Mouse (Mus musculus) T-cell, adult 2 months (primary cell): ENCODE measurements around the gene Defa22.
"Not testable (repeated sequence)": the region's sequence is repeated elsewhere in the genome, so short reads cannot be mapped to it uniquely, and the experiment has no call there.

Experiments used
- DNase-seq: peaks from one replicate; pipeline ENCODE4 v3.0.0; 2022; ENCODE audit warnings: low spot score

The Defa22 gene

DNA sequence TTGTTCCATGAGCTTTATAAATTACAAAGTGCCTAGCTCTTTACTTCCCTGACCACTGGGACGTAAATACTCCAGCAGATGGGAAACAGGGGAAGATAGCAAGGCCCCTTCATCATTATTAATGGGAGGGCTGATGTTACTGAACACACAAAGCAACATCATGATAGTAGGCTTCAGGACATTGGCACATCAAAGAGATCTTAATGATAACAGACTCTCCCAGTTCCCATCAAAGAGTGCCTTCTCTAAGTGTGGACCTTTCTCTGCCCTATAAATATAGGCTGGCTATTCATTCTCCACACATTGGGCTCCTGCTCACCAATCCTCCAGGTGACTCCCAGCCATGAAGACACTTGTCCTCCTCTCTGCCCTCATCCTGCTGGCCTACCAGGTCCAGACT is at the start of gene Defa22:
Defa22 (plus strand) TSS at position 301 of the 400 bp plus-strand sequence.
- DNase-seq: not testable (repeated sequence)

DNA sequence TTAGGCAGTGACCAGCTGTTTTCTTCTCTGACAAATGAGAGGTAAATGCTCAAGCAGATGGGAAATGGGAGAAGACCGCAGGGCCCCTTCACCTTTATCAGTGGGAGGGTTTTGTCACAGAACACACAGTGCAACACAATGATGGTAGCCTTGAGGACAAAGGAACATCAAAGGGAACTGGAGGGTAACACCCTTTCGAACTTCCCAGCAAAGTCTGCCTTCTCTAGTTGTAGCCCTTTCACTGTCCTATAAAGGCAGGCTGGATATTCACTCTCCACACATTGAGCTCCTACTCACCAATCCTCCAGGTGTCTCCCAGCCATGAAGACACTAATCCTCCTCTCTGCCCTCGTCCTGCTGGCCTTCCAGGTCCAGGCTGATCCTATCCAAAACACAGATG is 27.7 kb upstream of the Defa22 start, which contains the start of gene Defa30:
Defa30 (plus strand) TSS at position 301 of the 400 bp plus-strand sequence.
- DNase-seq: not testable (repeated sequence)

DNA sequence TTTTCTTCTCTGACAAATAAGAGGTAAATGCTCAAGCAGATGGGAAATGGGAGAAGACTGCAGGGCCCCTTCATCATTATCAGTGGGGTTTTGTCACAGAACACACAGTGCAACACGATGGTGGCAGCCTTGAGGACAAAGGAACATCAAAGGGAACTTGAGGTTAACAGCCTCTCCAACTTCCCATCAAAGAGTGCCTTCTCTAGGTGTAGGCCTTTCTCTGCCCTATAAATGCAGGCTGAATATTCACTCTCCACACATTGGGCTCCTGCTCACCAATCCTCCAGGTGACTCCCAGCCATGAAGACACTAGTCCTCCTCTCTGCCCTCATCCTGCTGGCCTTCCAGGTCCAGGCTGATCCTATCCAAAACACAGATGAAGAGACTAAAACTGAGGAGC is 29.2 kb downstream of the Defa22 start, which contains the start of gene Defa31:
Defa31 (plus strand) TSS at position 301 of the 400 bp plus-strand sequence.
- not testable (repeated sequence) for DNase-seq

DNA sequence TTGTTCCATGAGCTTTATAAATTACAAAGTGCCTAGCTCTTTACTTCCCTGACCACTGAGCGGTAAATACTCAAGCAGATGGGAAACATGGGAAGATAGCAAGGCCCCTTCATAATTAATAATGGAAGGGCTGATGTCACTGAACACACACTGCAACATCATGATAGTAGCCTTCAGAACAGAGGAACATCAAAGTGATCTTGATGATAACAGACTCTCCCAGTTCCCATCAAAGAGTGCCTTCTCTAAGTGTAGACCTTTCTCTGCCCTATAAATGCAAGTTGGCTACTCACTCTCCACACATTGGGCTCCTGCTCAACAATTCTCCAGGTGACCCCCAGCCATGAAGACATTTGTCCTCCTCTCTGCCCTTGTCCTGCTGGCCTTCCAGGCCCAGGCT is 39.2 kb downstream of the Defa22 start, which contains the start of gene Gm15293:
Gm15293 (plus strand) TSS at position 301 of the 400 bp plus-strand sequence.
- not testable (repeated sequence) for DNase-seq
